Mouse (Mus musculus) CD4-positive, CD25-positive, alpha-beta regulatory T cell, adult 2 months (primary cell): Measurements from ENCODE around the gene Eif3b.
"Not testable (repeated sequence)": the region's sequence is repeated elsewhere in the genome, so short reads cannot be mapped to it uniquely, and the experiment has no call there.

ENCODE experiments used
- DNase-seq: peaks from one replicate; pipeline ENCODE4 v3.0.0-alpha.2; 2012; ENCODE audit warnings: low read depth, low spot score

Eif3b gene

DNA sequence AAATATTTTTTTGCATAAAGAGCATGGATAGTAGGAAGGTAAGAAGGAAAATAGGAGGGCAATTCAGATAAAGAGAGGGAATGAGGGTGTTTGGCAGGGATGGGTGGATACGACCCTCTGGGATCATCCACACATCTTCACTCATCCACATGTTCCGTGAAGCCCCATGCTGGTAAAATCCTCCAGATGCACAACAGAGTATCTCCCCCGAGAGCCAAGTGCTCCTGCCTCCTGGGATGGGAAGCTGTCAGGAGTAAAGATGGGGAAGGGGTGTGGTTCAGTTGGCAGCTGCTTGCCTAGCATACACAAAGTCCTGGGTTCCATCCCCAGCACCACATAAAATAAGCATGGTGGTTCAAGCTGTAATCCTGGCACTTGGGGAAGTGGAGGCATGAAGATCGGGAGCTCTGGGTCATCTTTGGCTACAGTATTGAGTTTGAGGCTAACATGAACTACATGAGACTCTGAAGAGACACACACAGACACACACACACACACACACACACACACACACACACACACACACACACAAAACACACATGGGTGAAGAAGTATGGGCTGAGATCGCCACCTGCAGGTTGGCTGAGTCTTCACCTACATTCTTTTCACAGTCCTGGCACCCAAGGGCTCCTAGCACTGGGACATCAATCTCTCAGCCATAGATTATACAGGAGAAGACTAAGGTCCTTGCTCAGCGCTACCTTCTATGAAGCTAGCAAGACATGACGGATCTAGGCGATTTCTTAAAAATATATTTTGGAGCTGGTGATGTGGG is 22.8 kb upstream of the Eif3b start:
- DNase-seq, result peak; percentile 66

DNA sequence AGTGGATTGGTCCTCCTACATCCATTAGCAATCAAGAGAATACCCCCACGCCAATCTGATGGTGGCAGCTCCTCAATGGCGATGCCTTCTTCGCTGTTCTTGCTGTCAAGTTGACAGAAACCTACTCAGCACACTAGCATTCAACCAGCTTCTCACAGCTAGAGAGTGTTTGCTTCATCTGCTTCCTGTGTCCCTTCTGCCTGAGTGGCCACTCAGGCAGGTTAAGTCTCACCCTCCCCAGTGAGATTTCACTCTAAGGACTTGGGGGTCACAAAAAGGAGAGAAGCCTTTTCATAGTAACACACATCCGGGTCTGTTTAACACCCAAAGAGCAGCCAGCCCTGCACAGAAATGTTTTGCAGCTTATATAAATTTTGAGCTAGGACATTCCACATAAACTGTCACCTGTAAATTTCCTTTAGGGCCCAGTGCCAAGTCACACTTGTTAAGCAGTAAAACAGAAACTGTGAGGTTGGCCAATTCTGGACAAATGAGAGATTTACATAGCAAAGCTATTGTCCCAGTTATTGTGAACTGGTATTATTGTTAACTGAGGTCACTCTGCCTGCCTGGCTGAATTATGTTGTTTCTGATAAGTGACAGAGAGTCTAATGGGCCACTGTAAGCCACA is 16.4 kb upstream of the Eif3b start:
- no peak for DNase-seq

DNA sequence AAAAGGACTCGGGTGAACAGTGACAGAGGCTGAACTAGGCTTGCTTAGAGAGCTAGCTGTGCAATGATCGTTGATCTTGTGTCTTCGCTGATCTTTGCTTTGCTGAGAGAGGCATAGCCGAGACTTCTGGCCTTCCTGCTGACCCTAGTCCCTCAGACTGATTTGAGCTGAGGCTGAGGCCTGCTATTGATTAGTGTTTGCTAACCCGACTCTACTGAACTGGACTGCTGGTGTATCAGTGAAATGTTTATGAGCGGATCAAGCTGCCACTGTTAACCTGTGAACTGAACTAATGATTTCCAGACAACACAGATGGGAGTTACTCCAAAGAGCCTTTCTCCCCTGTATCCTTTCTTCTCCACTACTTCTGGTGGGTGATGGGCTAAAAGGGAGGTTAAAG is 14.0 kb upstream of the Eif3b start:
- DNase-seq, result no peak

DNA sequence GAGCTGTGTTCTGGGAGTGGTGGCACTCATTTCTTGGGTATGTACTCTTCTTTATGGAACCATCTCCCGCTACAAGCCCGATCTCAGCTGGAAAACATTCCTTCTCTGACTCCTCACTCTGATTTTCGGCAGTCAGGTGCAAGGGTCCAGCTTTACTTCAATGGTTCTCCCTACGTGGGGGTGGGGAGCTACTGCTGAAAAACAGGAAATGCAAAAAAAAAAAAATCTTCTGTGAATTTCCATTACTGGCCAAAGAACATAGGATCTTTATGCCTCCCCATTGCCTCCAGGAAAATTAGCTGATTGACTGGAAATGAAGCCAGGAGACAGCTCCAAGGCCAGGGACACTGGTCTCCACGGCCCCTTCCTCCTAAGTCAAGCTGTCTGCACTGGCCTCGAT is 12.5 kb upstream of the Eif3b start:
- no peak for DNase-seq

DNA sequence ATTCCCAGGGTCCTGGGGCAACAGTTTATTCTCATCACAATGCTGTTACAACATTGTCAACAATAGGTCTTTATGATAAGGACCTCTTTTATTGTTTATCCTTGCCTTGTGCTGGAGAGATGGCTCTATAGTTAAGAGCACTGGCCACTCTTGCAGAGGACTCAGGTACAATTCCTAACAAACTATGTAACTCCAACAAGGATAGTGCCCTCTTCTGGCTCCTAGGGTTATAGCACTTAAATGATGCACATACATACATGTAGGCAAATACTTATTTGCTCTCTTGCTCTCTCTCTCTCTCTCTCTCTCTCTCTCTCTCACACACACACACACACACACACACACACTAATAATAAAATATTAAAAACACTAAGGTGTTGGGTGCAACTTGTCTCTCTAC is 10.3 kb upstream of the Eif3b start:
- no peak for DNase-seq

DNA sequence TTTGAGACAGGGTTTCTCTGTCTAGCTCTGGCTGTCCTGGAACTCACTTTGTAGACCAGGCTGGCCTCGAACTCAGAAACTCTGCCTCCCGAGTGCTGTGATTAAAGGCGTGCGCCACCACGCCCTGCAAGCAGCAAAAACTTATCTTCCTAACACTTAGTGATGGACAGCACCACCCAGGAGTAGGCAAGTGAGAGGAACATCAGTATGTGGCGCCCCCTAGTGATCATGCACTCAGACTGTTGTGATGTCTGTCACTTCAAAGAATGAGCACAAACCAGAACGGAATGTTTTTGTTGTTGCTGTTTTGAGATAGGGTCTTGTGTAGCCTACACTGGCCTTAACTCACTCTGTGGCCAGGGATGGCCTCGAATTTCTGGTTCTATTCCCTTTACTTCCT is 7.8 kb upstream of the Eif3b start:
- DNase-seq, result peak; percentile 79

DNA sequence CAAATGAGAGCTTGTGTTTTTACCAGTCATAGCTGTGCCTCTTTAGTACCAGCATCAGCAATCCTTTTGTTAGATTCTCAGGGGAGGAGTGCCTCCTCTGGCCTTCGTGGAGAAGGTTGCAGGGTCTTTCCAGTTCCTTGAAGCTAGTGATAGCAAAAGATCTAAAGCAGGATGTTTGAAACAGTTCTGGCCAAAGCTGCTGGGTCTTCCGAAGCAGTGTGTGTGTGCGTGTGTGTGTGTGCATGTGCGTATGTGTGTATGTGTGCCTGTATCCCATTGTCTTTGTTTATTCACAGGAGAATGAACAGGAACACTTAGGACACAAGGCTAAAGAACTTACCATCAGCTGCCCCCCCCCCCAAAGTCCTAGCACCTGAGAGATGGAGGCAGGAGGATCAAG is 4.5 kb upstream of the Eif3b start:
- DNase-seq, result no peak

DNA sequence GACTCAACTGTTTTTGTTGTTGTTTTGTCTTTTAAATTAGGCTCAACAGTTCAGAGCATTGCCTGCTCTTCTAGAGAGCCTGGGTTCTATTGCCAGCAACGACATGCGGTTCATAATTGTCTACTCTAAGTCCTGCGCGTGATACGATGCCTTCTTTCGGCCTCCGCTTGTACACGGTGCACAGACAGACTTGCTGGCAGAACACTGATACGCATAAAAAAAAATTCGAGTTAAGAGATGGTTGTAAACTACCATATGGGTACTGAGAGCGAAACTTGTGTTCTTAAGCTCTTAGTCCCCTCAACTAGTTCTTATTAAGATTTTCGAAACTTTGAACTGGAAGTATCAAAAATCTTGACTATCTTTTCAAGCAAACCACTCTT is 1.0 kb upstream of the Eif3b start:
- no peak for DNase-seq

DNA sequence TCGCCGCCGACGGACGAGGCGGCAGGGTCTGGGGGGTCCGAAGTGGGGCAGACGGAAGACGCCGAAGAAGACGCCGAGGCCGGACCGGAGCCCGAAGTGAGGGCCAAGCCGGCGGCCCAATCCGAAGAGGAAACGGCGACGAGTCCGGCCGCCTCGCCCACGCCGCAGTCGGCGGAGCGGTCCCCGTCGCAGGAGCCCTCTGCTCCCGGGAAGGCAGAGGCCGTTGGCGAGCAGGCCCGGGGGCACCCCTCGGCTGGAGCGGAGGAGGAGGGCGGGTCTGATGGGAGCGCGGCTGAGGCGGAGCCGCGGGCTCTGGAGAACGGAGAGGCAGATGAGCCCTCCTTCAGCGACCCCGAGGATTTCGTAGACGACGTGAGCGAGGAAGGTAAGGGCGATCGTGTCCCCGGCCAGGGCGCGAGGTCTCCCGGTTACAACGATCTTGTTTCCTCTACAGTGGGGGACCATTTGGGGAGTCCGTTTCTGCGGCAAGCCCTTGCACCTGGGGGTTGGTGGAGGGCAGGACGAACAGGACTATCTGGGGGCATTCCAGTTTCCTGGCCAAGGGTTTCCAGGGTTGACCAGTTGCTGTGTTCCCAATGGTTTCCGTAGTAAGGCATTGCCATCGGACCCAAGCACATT is 433 bp downstream of the Eif3b start:
- peak; percentile 56 for DNase-seq

DNA sequence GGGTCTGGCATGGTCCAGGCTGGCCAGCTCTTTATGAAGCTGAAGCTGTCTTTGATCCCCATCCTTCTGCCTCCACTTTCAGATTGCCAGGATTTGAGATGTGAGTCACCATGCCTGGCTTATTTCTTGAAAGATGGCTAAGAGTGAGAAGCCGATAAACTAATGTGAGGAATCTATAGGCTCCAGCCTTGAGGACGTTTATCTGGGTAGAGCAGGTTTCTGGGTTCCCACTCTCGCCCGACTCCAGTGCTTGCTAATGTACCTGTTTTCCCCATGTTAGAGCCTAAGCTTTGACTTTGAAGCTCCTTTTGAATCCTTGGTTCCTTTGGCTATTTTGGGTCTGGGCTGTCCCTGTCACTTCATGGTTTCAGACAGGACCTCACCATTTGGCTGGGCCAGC is 1.5 kb downstream of the Eif3b start:
- no peak for DNase-seq

DNA sequence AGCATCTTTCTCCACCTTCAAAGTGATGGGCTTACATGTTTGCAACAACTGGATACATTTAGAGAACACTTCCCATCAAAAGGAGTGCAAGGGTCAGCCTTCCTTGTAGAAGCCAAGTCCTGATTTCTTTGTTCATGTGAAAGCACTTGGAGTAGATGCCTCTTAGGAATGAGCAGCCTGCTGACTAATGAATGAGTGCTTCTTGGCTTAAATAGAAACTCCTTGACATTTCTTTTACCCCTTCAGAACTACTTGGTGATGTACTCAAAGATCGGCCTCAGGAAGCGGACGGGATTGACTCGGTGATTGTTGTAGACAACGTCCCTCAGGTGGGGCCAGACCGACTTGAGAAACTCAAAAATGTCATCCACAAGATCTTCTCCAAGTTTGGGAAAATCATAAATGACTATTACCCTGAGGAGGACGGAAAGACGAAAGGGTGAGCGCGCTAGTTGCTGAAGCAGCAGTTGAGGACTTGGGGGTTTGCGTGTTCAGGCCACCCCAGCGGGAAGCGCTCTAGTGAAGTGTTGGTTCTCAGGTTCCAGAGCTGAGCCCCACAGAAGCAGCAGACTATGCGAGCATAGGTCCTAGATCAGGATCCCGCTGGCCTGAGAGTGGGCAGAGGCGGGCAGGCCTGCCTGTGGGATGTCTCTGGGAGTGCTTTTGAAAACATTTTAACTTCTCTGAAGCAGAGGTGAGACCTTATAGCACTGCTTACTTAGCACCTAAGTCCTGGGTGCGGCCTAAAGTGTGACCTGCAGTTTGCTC is 6.1 kb downstream of the Eif3b start:
- DNase-seq, result no peak

DNA sequence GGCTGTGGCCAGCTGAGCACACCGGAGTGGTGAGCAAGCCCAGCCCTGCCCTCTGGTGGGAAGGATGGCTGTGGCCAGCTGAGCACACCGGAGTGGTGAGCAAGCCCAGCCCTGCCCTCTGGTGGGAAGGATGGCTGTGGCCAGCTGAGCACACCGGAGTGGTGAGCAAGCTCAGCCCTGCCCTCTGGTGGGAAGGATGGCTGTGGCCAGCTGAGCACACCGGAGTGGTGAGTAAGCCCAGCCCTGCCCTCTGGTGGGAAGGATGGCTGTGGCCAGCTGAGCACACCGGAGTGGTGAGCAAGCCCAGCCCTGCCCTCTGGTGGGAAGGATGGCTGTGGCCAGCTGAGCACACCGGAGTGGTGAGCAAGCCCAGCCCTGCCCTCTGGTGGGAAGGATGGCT is 20.0 kb downstream of the Eif3b start:
- peak; percentile 16 for DNase-seq

DNA sequence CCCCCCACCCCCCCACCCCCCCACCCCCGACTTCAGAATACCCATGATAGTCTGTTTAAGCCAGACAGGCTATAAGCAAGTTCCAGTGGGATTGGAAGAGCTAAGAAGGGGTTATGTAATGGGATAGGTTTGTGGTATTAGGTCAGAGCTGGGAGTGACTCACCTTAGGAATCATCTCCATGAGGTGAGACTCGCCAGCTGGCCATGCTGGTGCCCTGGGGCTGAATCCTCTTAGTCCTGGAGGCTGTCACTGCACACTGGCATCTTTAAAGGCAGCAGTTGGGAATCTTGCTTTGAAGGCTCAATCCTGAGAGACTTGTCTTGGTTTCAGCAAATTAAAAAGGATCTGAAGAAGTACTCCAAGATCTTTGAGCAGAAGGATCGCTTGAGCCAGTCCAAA is 22.3 kb downstream of the Eif3b start:
- no peak for DNase-seq

DNA sequence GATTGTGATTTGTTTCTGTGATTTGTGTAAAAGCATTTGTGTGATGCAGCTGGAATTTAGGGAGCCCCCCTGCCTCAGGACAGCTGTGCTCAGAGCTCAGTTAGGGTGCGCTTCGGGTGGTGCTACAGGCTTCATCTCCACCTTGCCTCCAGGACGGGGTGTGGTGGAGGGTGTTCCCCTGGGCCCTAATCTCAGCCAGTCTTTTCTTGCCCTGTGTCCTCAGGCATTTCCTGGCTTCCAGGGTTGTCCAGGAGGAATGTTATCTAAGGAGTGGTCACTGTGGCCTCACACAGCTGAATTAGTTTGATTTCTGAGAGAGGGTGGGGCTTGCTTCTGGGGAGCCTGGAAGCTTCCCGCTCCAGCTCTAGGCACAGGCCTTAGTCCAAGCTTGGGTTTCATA is 24.9 kb downstream of the Eif3b start:
- no peak for DNase-seq

DNA sequence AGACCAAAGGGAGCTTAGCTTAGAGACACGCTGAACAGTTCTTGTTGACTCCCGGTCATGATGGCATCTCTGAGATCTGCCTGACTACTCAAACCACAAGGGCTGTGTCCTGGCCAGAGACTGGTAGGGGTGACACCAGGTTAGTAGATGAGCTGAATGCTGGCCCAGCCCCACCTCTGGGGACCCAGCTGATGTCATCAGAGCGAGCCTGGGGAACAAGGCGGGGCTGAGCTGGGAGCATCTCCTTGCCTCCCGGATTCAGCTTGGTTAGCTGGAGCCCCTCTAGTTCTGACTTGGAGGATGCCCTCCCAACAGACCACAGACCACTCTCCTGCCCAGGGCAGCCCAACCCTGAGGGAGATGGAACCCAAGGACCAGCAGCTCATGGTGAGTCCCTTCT is 26.2 kb downstream of the Eif3b start, which contains the start of gene Gm4869:
Gene Gm4869, plus strand, starts transcription at position 301 of the 400 bp plus-strand sequence.
- DNase-seq, result no peak

DNA sequence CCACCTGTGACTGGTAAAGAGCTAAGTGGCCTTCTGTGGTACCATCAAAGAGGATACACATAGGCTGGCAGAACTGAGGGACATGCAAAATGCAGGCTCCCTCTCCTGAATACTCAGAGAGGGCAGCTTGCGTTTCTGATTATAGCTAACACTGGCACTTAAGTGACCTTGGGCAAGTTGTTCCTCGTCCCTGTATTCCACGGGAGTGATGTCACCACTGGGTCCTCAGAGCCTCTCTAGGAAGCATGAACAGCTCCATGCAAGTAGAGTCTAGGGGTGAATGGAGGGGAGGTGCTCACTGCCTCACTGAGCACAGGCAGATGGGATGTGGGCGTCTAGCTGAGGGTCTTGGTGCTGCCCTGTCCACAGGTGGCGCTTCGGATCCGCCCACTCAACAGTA is 26.9 kb downstream of the Eif3b start:
- no peak for DNase-seq

DNA sequence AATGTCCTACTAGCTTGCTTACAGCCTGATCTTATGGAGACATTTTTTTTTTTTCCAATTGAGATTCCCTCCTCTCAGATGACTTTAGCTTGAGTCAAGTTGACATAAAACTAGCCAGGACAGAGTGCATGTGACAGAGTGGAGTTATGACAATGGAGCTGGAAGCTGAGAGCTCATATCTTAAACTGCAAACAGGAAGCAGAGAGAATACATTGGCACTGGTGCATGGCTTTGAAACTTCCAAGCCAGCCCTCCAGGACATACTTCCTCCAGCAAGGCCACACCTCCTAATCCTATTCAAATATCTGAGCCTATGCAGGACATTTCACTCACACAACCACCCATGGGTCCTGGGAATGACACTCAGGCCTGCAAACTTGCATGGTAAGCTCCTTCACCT is 35.4 kb downstream of the Eif3b start:
- DNase-seq, result no peak

DNA sequence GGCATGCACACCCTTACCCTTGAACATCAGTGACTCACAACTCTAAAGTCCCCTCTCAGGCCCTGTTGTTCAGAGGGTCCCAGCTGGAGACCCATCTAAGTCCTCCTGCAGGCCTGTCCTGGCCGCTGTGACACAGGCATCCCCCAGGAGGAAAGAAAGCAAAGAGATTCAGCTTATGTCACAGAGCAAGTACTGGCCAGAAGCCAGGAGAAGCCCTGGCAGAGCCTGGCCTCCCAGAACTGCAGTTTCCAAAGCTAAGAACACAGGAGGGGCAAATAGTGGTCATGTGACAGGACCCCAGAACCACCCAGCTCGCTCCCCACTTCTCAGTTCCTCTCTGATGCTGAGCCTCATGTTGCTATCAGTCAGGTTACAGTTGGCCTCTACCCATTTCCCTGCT is 36.3 kb downstream of the Eif3b start:
- DNase-seq, result no peak

DNA sequence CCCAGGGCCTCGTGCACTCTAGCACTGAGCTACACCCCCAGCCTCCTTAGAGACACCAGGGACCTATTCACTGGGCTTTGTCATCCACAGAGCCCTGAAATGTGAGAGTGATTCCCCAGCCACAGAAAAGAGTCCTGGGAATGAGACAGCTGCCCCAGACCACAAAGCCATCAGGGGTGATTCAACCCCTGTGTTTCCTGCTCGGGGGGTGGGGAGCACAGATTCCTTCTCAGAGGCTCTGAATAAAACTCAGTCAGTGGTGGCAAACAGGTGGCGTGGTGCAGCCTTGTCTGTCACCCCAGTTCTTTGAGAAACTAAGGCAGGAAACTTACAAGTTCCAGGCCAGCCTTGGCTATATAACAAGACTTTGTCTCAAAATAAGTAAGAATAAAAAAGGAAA is 42.3 kb downstream of the Eif3b start:
- DNase-seq, result no peak

DNA sequence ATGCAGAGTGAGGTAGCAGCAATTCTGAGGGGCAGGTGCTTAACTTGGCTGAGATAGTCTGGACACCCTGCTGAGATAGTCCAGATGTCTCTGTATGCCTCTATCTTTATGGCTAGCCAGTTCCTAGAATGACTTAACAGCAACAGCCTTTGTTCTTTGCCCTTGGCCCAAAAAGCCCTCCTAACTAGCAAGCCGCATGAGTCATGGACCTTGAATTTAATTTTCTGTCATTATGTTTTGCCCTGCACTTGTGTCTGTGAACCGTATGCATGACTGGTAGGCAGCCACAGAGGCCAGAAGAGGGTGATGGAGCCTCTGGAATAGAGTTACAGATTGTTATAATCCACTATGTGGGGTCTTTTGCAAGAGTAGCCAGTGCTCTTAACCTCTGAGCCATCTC is 44.0 kb downstream of the Eif3b start:
- DNase-seq, result not testable (repeated sequence)

DNA sequence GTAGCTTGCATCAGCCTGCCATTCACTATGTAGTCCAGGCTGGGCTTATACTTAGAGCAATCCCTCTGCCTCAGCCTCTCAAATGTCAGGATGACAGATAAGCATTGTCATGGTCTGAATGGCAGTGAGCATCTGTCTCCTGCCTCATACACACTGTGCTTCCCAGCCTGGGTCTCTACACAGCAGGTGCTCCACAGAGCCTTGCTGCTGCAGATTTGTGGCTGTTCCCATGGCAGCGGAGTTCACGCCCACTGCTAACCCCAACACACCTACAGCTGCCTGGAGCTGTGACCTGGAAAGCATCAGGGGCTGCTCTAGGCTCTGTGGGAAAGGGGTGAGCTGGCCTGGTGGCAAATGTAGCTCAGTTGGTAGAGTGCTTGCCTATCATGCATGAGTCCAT is 45.8 kb downstream of the Eif3b start:
- DNase-seq, result no peak

DNA sequence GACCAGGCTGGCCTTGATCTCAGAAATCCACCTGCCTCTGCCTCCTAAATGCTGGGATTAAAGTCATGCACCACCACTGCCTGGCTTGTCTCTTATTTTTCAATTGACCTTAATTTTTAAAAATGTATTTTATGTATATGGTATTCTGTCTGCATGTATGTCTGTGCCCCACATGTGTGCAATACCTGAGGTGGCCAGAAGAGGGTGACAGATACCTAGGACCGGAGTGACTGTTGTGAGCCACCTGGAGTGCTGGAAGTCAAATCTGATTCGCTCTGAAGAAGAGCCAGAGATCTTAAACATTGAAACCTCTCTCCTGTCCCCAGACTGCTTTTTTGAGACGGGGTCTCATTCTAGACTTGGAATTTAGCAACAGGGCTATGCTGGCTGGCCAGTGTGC is 53.2 kb downstream of the Eif3b start:
- DNase-seq, result peak; percentile 42
